Mouse (Mus musculus) adrenal gland (tissue): ENCODE measurements at regions not wholly inside any gene's neighbourhood (a gene's known extent, or its start where the extent isn't known, plus 50 kb on each side); places are given as distances from the start of the nearest gene placed in this dataset.

Experiments used
- intact Hi-C: fragments of 180-260 bp; cut with DNase I; formaldehyde crosslinking; loops from one replicate; pipeline ENCODE4 v1.15.1; 2025

- intact Hi-C loops: no loop called here
These were observed 81.7 kb downstream of the Slc35b3 start for GRCm38 (mm10) chr13:38878718-38879669.

- intact Hi-C loops: no loop called here
These were observed 84.8 kb downstream of the Slc35b3 start for GRCm38 (mm10) chr13:38875923-38876322.

- intact Hi-C loops: no loop called here
These were observed 96.7 kb downstream of the Slc35b3 start for GRCm38 (mm10) chr13:38864002-38864401.

- intact Hi-C loops: loop anchor here (10.0 kb wide), 1 partner anchor 1899 kb away; no protein-coding TSS in a partner anchor
These were observed 104.9 kb downstream of the Slc35b3 start for GRCm38 (mm10) chr13:38855742-38856141.

GRCm38 (mm10) chr13:38854986-38855385 lies 105.7 kb downstream of the Slc35b3 start:
- intact Hi-C loops: loop anchor here (5.0 to 10.0 kb wide), 2 partner anchors 157 to 1900 kb away; no protein-coding TSS in a partner anchor

- intact Hi-C loops: loop anchor here (5.0 to 10.0 kb wide), 2 partner anchors 159 to 1902 kb away; no protein-coding TSS in a partner anchor
These were observed 107.8 kb downstream of the Slc35b3 start for GRCm38 (mm10) chr13:38852868-38853267.

GRCm38 (mm10) chr13:38851820-38852219 lies 108.9 kb downstream of the Slc35b3 start:
- intact Hi-C loops: loop anchor here (5.0 to 10.0 kb wide), 2 partner anchors 160 to 1903 kb away; no protein-coding TSS in a partner anchor

GRCm38 (mm10) chr13:38838231-38838630 lies 122.4 kb downstream of the Slc35b3 start:
- intact Hi-C loops: no loop called here

GRCm38 (mm10) chr13:38825649-38826048 lies 135.0 kb downstream of the Slc35b3 start:
- intact Hi-C loops: no loop called here

- intact Hi-C loops: no loop called here
These were observed 141.1 kb downstream of the Slc35b3 start for GRCm38 (mm10) chr13:38819526-38819925.

GRCm38 (mm10) chr13:38818781-38819180 lies 141.9 kb downstream of the Slc35b3 start:
- intact Hi-C loops: no loop called here

- intact Hi-C loops: no loop called here
These were observed 144.4 kb downstream of the Slc35b3 start for GRCm38 (mm10) chr13:38816296-38816695.

- intact Hi-C loops: no loop called here
These were observed 145.5 kb downstream of the Slc35b3 start for GRCm38 (mm10) chr13:38815002-38815707.

GRCm38 (mm10) chr13:38798514-38798913 lies 139.7 kb upstream of the Eef1e1 start:
- intact Hi-C loops: no loop called here

GRCm38 (mm10) chr13:38793456-38793855 lies 134.6 kb upstream of the Eef1e1 start:
- intact Hi-C loops: no loop called here

- intact Hi-C loops: no loop called here
These were observed 121.8 kb upstream of the Eef1e1 start for GRCm38 (mm10) chr13:38780630-38781010.

GRCm38 (mm10) chr13:38779984-38780629 lies 121.2 kb upstream of the Eef1e1 start:
- intact Hi-C loops: no loop called here

GRCm38 (mm10) chr13:38776546-38776945 lies 117.7 kb upstream of the Eef1e1 start:
- intact Hi-C loops: no loop called here

- intact Hi-C loops: no loop called here
These were observed 114.1 kb upstream of the Eef1e1 start for GRCm38 (mm10) chr13:38772996-38773395.

- intact Hi-C loops: no loop called here
These were observed 107.3 kb upstream of the Eef1e1 start for GRCm38 (mm10) chr13:38766133-38766532.

- intact Hi-C loops: no loop called here
These were observed 101.4 kb upstream of the Eef1e1 start for GRCm38 (mm10) chr13:38760261-38760660.
